Mouse (Mus musculus): Measurements from ENCODE around the gene Maml1. TPM values are rescaled to one million over a fixed set of nuclear protein-coding genes. Genes with fewer than 3 reads are reported as not detected.

Maml1 gene
- polyA plus RNA-seq, 1 experiment = 16.3 TPM

DNA sequence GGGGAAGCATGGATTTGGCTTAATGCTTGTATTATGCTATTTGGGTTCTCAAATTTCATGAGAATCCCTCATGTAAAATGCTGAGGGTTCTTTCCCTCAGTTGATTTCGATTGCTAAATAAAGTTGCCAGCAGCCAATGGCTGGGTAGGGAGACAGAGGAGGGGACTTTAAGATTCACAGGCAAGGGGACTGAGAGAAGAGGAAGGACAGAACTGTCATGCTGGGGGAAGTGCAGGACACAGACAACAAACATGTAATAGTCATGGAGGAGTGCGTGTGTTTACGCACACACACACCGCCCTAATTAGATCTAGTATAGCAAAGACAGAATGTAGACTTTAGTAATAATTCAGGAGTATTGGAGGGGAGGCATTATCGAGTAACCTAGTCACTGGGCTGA lies 6.8 kb downstream of the Maml1 start:
- peaks cover 36% of the 10 kb centered on the region for H3K4me1 ChIP-seq (ENCODE audit: control insufficient read depth, insufficient read depth, low read length)
- no peak overlapping the region for H3K4me3 ChIP-seq (ENCODE audit: insufficient read depth, low read length)
- peak overlapping the region; percentile 83 for H3K27ac ChIP-seq (ENCODE audit: insufficient read depth, low read depth, low read length)
- TF ChIP-seq POLR2A (IDR thresholded peaks at IDR 0.05; ENCODE audit: borderline replicate concordance, low read depth, low read length) (no peak), CTCF (IDR thresholded peaks at IDR 0.05; ENCODE audit: low read depth, low read length) (no peak)

DNA sequence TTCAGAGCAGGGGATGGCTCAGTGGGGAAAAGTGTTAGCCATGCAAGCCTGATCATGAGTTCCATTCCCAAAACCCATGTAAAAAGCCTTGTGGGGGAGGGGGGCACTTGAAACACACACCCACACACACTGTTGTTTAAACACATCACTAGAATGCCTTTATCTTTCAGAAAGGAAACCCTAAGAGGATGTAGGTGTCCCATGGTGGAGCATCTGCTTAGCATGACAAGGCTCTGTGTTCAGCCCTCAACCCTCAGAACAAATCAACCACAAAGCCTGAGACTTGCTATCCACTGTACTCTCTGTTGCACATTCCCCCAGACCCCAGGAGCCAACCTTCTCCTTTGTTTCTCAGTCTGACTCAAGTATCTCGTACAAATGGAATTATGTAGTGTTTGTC lies 12.1 kb downstream of the Maml1 start:
- peaks cover 17% of the 10 kb centered on the region for H3K4me1 ChIP-seq (ENCODE audit: control insufficient read depth, insufficient read depth, low read length)
- no peak overlapping the region for H3K4me3 ChIP-seq (ENCODE audit: insufficient read depth, low read length)
- TF ChIP-seq CTCF (IDR thresholded peaks at IDR 0.05; ENCODE audit: low read depth, low read length) (no peak), POLR2A (IDR thresholded peaks at IDR 0.05; ENCODE audit: borderline replicate concordance, low read depth, low read length) (no peak)
- H3K27ac ChIP-seq (ENCODE audit: insufficient read depth, low read depth, low read length) = no peak overlapping the region

- TF ChIP-seq CTCF (IDR thresholded peaks at IDR 0.05; ENCODE audit: low read depth, low read length) (no peak), POLR2A (IDR thresholded peaks at IDR 0.05; ENCODE audit: borderline replicate concordance, low read depth, low read length) (no peak)
Measured at GRCm38 (mm10) chr11:50279005-50279404, 13.1 kb downstream of the Maml1 start.

DNA sequence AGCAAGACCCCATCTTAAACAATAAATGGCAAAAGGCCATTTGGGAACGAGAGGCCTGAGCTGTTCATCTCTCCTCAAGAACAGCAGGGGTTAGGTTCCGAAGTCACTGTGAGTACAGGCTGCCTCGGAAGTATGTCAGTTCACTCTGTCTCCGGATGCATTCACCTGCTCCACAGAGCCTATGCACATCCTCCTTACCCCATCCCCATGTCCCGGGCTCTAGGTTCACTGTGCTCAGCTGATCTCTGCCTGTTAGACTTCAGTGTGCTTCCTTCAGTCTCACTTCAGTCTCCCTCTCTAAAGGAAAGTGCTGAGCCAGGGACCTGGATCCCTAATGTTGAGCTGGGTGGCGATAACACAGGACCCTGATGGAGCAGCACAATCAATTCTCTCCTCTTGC lies 14.4 kb downstream of the Maml1 start:
- Histone ChIP-seq H3K4me3 (ENCODE audit: insufficient read depth, low read length) (no peak overlapping the region), H3K4me1 (ENCODE audit: control insufficient read depth, insufficient read depth, low read length) (peaks cover 21% of the 10 kb centered on the region), H3K27ac (ENCODE audit: insufficient read depth, low read depth, low read length) (no peak overlapping the region)
- TF ChIP-seq CTCF (IDR thresholded peaks at IDR 0.05; ENCODE audit: low read depth, low read length) (no peak), POLR2A (IDR thresholded peaks at IDR 0.05; ENCODE audit: borderline replicate concordance, low read depth, low read length) (no peak)

More at GRCm38 (mm10) chr11:50279005-50279404, 13.1 kb downstream of the Maml1 start:
- H3K4me3 ChIP-seq (ENCODE audit: insufficient read depth, low read length) = no peak overlapping the region
- no peak overlapping the region for H3K27ac ChIP-seq (ENCODE audit: insufficient read depth, low read depth, low read length)
- H3K4me1 ChIP-seq (ENCODE audit: control insufficient read depth, insufficient read depth, low read length) = peaks cover 21% of the 10 kb centered on the region

- H3K4me1 ChIP-seq (ENCODE audit: control insufficient read depth, insufficient read depth, low read length) = peaks cover 21% of the 10 kb centered on the region
- H3K4me3 ChIP-seq (ENCODE audit: insufficient read depth, low read length) = no peak overlapping the region
- no peak overlapping the region for H3K27ac ChIP-seq (ENCODE audit: insufficient read depth, low read depth, low read length)
- TF ChIP-seq CTCF (IDR thresholded peaks at IDR 0.05; ENCODE audit: low read depth, low read length) (no peak), POLR2A (IDR thresholded peaks at IDR 0.05; ENCODE audit: borderline replicate concordance, low read depth, low read length) (no peak)
Measured at GRCm38 (mm10) chr11:50277025-50277424, 15.1 kb downstream of the Maml1 start.

GRCm38 (mm10) chr11:50275568-50276151 lies 16.5 kb downstream of the Maml1 start:
- Histone ChIP-seq H3K27ac (ENCODE audit: insufficient read depth, low read depth, low read length) (peak overlapping the region; percentile 88), H3K4me3 (ENCODE audit: insufficient read depth, low read length) (peak overlapping the region; percentile 46), H3K4me1 (ENCODE audit: control insufficient read depth, insufficient read depth, low read length) (peaks cover 21% of the 10 kb centered on the region)
- TF ChIP-seq CTCF (IDR thresholded peaks at IDR 0.05; ENCODE audit: low read depth, low read length) (no peak), POLR2A (IDR thresholded peaks at IDR 0.05; ENCODE audit: borderline replicate concordance, low read depth, low read length) (no peak)

DNA sequence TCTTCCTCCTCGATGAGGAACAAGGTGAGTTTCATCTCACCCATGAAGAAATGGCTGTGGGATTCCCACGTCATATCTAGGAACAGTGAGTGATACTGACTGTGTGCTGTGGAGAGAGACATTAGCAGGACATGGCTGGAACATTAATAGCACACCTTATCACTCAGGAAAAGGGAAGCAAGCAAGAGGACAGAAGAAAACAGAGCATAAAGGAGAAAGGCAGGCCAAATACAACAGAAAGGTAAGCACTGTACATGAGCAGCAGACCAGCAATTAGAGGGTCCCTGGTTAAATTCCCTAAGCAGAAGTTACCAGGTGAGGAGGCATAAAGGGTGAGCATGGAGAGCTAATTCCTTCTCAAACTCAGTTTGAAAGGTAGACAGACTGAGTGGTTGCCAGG lies 17.0 kb downstream of the Maml1 start:
- TF ChIP-seq CTCF (IDR thresholded peaks at IDR 0.05; ENCODE audit: low read depth, low read length) (no peak), POLR2A (IDR thresholded peaks at IDR 0.05; ENCODE audit: borderline replicate concordance, low read depth, low read length) (no peak)
- H3K4me1 ChIP-seq (ENCODE audit: control insufficient read depth, insufficient read depth, low read length) = peaks cover 21% of the 10 kb centered on the region
- H3K4me3 ChIP-seq (ENCODE audit: insufficient read depth, low read length) = no peak overlapping the region
- H3K27ac ChIP-seq (ENCODE audit: insufficient read depth, low read depth, low read length) = peak overlapping the region; percentile 88

DNA sequence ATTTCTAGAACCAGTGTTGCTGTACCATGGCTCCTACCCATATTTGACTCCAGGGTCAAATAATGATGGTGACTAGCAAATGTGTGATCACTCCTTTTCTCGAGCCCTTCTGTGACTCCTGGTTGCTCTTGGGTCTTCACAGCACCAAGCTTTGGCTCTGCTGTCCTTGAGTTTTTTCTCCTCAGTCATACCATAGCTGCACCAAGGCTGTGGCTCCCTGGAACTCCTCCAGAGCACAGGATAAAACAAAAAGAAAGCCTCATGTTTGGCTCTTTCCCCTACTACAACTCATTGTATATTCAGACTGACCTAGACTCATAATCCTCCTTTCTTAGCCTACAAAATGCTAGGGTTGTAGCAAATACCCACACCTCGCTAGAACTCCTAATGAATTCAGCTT lies 19.3 kb downstream of the Maml1 start:
- no peak overlapping the region for H3K4me3 ChIP-seq (ENCODE audit: insufficient read depth, low read length)
- TF ChIP-seq CTCF (IDR thresholded peaks at IDR 0.05; ENCODE audit: low read depth, low read length) (no peak), POLR2A (IDR thresholded peaks at IDR 0.05; ENCODE audit: borderline replicate concordance, low read depth, low read length) (no peak)
- peaks cover 21% of the 10 kb centered on the region for H3K4me1 ChIP-seq (ENCODE audit: control insufficient read depth, insufficient read depth, low read length)
- no peak overlapping the region for H3K27ac ChIP-seq (ENCODE audit: insufficient read depth, low read depth, low read length)

DNA sequence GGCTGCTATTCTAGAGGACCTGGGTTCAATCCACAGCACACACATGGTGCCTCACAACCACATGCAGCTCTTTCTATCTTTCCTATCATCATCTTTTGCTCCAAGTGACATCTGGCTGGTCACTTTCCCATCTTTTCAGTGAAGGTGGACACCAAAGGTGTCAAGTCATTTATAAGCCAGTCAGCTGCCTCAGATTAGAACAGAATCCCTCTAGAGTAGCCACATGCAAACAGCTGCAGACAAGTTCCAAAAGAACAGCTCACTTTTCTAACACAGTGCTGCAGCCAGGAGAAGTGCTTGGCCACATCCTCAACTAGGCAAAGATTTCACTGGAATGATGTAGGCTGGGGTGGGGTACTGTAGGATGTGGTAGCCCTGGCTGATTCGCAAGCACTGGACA lies 22.2 kb downstream of the Maml1 start:
- TF ChIP-seq POLR2A (IDR thresholded peaks at IDR 0.05; ENCODE audit: borderline replicate concordance, low read depth, low read length) (no peak), CTCF (IDR thresholded peaks at IDR 0.05; ENCODE audit: low read depth, low read length) (no peak)
- Histone ChIP-seq H3K4me1 (ENCODE audit: control insufficient read depth, insufficient read depth, low read length) (peaks cover 7% of the 10 kb centered on the region), H3K4me3 (ENCODE audit: insufficient read depth, low read length) (no peak overlapping the region), H3K27ac (ENCODE audit: insufficient read depth, low read depth, low read length) (no peak overlapping the region)

- Histone ChIP-seq H3K27ac (ENCODE audit: insufficient read depth, low read depth, low read length) (no peak overlapping the region), H3K4me1 (ENCODE audit: control insufficient read depth, insufficient read depth, low read length) (0 out of 2 replicates have a peak, but pooled peaks cover 1% of the 10 kb centered on the region), H3K4me3 (ENCODE audit: insufficient read depth, low read length) (no peak overlapping the region)
- TF ChIP-seq POLR2A (IDR thresholded peaks at IDR 0.05; ENCODE audit: borderline replicate concordance, low read depth, low read length) (no peak), CTCF (IDR thresholded peaks at IDR 0.05; ENCODE audit: low read depth, low read length) (0 out of 2 replicates have a peak, but pooled peaks have one; percentile 6)
Measured at GRCm38 (mm10) chr11:50269163-50269562, 22.9 kb downstream of the Maml1 start.
